Mouse (Mus musculus) midbrain, embryonic 16.5 days (tissue): Measurements from ENCODE around the gene Shank1. TPM values are rescaled to one million over a fixed set of nuclear protein-coding genes. Genes with fewer than 3 reads are reported as not detected.
A peak's percentile ranks its signal among the peaks of the same experiment; 100 is the strongest.

Source experiments
- ATAC-seq: fragments of 200-750 bp; cut with Nextera tagmentation; 2 replicates; pipeline ENCODE4 v1.8.0; 2017; ENCODE audit warnings: moderate TSS enrichment
- H3K27ac ChIP-seq: fragments of 300-500 bp; sonication (generic); 2 replicates; pipeline ENCODE4 v1.5.1; 2014; ENCODE audit warnings: mild to moderate bottlenecking, low read length, mixed read lengths
- H3K27me3 ChIP-seq: fragments of 300-500 bp; sonication (generic); 2 replicates; pipeline ENCODE4 v1.6.1; 2014; ENCODE audit warnings: low read depth, low read length, mixed read lengths; ENCODE audit not compliant: control insufficient read depth, insufficient read depth
- H3K36me3 ChIP-seq: fragments of 300-500 bp; sonication (generic); 2 replicates; pipeline ENCODE4 v1.6.1; 2014; ENCODE audit warnings: mild to moderate bottlenecking, low read length, moderate library complexity, mixed read lengths; ENCODE audit not compliant: control insufficient read depth, insufficient read depth
- H3K4me1 ChIP-seq: fragments of 300-500 bp; sonication (generic); 2 replicates; pipeline ENCODE4 v1.6.1; 2014; ENCODE audit warnings: mild to moderate bottlenecking, low read length, mixed read lengths; ENCODE audit not compliant: control insufficient read depth, insufficient read depth
- H3K4me2 ChIP-seq: fragments of 300-500 bp; sonication (generic); 2 replicates; pipeline ENCODE4 v1.6.1; 2014; ENCODE audit warnings: mild to moderate bottlenecking, low read length, mixed read lengths
- H3K4me3 ChIP-seq: fragments of 300-500 bp; sonication (generic); 2 replicates; pipeline ENCODE4 v1.5.1; 2014; ENCODE audit warnings: low read depth, mild to moderate bottlenecking, low read length, moderate library complexity, mixed read lengths
- H3K9ac ChIP-seq: fragments of 300-500 bp; sonication (generic); 2 replicates; pipeline ENCODE4 v1.6.1; 2014; ENCODE audit warnings: low read depth, low read length, mixed read lengths
- H3K9me3 ChIP-seq: fragments of 300-500 bp; sonication (generic); replicated peaks from 2 replicates; pipeline ENCODE4 v1.6.1; 2014; ENCODE audit warnings: mild to moderate bottlenecking, low read length, mixed read lengths; ENCODE audit not compliant: control insufficient read depth, poor library complexity, severe bottlenecking
- WGBS: fragments of 180-500 bp; shearing (Covaris S2); extraction: QIAGEN DNeasy Blood & Tissue Kit; methylation state at CpG from one replicate; pipeline ENCODE4 v1.1.7; 2014; 5-methylcytosine and 5-hydroxymethylcytosine counted together
- polyA plus RNA-seq: library from polyadenylated mRNA; unstranded; fragments of >200 nt; fragmentation: Nextera tagmentation; extraction: Ambion mirVana; gene quantifications from 2 replicates; pipeline ENCODE4 v1.2.1, GENCODE M21; 2015

The Shank1 gene
- polyA plus RNA-seq, 1 experiment from 2014 or later, result 35.6 TPM

DNA sequence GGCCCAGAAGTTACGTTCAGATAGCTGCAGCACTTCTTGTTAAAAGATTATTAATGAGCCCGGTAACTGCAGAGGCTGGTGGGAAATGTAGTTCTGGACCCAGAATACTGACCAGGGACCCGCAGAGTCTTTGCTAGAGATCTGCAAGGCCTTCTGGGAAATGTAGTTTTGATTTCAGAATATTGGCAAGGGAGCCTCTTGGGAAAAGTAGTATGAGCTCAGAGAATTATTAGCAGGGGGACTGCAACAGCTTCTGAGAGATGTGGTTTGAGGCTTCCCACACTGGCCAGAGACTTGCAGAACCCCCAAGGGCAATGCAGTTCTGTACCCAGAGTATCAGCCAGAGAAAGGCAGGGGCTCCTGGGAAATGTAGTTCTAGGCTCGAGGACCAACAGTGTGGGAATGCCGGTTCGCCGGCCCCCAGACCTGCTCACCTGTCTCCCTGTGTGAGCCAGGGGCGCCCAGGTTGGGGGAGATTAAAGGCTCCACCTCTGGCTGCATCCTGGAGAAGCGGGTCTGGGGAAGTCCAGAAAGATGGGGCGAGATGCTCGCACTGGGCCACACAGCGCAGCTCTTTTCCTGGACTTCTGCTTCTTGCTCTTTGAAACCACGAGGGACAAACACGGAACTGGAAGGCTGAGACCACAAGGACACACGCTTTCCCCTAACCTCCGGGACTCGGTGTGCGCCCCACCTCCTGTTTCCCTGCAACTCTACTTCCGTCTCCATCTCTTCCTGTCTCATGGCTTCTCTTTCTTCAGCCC, 64.0 kb downstream of the Shank1 start:
- peak overlapping the region; percentile 72 for H3K9ac ChIP-seq
- no peaks in the 10 kb centered on the region for H3K27me3 ChIP-seq
- under 1% methylated on average over 19 of the region's 19 CpGs for WGBS
- ATAC-seq, result peak; percentile 94
- H3K4me3 ChIP-seq, result peak overlapping the region; percentile 56
- no peaks in the 10 kb centered on the region for H3K9me3 ChIP-seq
- H3K36me3 ChIP-seq, result no peaks in the 10 kb centered on the region
- H3K4me2 ChIP-seq, result peak overlapping the region; percentile 74
- H3K27ac ChIP-seq, result peak overlapping the region; percentile 80
- peaks cover 13% of the 10 kb centered on the region for H3K4me1 ChIP-seq

DNA sequence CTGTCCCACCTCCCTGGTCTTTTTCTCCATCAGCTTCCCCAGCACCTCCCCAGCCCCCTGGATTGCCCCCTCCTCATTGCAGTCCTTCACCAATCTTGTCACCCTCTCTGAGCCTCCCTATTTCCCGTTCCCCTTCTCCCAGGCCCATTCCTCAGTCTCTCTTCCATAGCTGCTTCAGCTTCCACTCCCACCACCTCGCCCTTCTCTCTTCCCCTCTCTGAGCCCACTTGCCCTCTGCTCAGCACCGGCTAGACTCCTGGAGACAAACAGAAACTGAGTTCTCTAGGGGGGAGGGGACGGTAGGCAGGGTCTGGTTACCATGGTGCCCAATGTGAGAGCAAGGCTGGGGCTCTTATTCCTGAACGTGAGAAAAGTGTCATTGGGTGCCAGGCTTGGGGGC, 64.7 kb downstream of the Shank1 start:
- Histone ChIP-seq H3K27ac (peak overlapping the region; percentile 80), H3K4me1 (peaks cover 13% of the 10 kb centered on the region), H3K27me3 (no peaks in the 10 kb centered on the region), H3K4me3 (peak overlapping the region; percentile 56), H3K9ac (peak overlapping the region; percentile 72), H3K9me3 (no peaks in the 10 kb centered on the region), H3K4me2 (peak overlapping the region; percentile 74), H3K36me3 (no peaks in the 10 kb centered on the region)
- peak; percentile 18 for ATAC-seq
- WGBS, result 3% methylated on average over 5 of the region's 5 CpGs

DNA sequence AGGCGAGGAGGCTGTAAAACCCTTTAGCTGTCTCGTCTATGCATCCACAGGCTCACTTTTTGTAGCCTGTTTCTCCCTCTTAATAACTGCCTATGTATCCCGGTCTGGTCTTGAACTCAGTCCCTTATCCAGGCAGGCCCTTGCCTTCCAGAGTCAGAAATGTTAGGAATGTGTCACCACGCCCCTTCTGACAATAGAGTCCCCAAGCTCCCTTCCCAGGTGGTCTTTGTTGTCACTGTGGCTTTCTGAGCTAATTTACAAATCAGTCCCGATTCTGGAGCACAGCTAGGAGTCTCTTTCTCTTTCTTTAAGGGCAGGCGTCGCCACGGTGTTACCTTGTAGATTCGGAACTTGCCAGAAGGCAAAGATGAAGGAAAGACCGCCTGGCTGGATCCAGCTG, 65.2 kb downstream of the Shank1 start:
- 4% methylated on average over 10 of the region's 10 CpGs for WGBS
- peak overlapping the region; percentile 80 for H3K27ac ChIP-seq

DNA sequence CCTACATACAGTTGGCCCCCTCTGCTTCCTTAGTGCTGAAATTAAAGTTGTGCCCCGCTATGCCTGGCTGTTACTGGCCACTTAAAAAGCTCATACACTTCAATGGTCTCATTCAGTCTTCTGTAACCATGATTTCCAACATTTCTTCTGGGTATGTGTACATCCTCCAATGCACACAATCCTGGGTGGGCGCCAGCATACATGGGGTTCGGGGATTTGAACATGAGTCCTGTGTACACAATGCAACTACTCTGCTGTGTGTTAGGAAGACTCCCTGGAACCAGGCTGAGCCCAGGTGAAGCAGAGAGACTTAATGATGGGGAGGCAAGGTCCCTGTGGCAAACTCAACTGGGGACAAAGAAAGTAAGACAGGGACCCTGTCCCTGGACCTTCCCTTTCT, 65.7 kb downstream of the Shank1 start:
- H3K4me1 ChIP-seq, result peaks cover 13% of the 10 kb centered on the region
- no peak overlapping the region for H3K4me2 ChIP-seq
- no peaks in the 10 kb centered on the region for H3K36me3 ChIP-seq
- no peak overlapping the region for H3K9ac ChIP-seq
- 53% methylated on average over 3 of the region's 3 CpGs for WGBS
- H3K27me3 ChIP-seq, result no peaks in the 10 kb centered on the region
- H3K27ac ChIP-seq, result no peak overlapping the region
- H3K4me3 ChIP-seq, result no peak overlapping the region
- 0 out of 2 replicates have a peak, but pooled peaks cover 4% of the 10 kb centered on the region for H3K9me3 ChIP-seq
- ATAC-seq, result no peak

More for the DNA sequence above, 65.2 kb downstream of the Shank1 start:
- no peaks in the 10 kb centered on the region for H3K9me3 ChIP-seq
- peak overlapping the region; percentile 72 for H3K9ac ChIP-seq
- H3K4me3 ChIP-seq, result peak overlapping the region; percentile 56; the same call in 1 of the 2 replicates
- H3K4me1 ChIP-seq, result peaks cover 13% of the 10 kb centered on the region
- no peak for ATAC-seq
- no peaks in the 10 kb centered on the region for H3K27me3 ChIP-seq
- peak overlapping the region; percentile 74 for H3K4me2 ChIP-seq
- no peaks in the 10 kb centered on the region for H3K36me3 ChIP-seq

DNA sequence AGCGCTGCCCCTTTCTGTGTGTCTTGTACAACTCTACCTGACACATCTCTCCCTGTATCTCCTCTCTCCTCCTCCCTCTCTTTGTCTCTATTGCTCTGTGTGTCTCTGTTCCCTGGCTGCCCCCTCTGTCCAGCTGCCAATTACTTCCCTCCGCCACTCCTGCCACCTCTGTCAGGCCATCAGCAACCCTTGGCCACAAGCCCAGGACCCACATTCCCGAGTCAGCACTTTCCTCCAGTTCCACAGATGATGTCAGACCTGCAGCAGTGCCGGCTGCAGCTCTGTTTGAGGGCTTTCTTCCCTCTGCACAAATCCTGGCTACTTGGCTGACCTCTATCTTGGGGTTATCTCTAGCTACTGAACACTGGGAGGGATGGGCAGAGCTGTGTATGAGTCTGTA, 68.2 kb downstream of the Shank1 start:
- H3K27me3 ChIP-seq, result no peaks in the 10 kb centered on the region
- peaks cover 10% of the 10 kb centered on the region for H3K4me1 ChIP-seq
- no peak overlapping the region for H3K9ac ChIP-seq
- no peak overlapping the region for H3K4me3 ChIP-seq
- ATAC-seq, result no peak
- no peak overlapping the region for H3K27ac ChIP-seq
- WGBS, result 58% methylated on average over 4 of the region's 4 CpGs
- H3K9me3 ChIP-seq, result 0 out of 2 replicates have a peak, but pooled peaks cover 4% of the 10 kb centered on the region
- no peak overlapping the region for H3K4me2 ChIP-seq
- H3K36me3 ChIP-seq, result no peaks in the 10 kb centered on the region

DNA sequence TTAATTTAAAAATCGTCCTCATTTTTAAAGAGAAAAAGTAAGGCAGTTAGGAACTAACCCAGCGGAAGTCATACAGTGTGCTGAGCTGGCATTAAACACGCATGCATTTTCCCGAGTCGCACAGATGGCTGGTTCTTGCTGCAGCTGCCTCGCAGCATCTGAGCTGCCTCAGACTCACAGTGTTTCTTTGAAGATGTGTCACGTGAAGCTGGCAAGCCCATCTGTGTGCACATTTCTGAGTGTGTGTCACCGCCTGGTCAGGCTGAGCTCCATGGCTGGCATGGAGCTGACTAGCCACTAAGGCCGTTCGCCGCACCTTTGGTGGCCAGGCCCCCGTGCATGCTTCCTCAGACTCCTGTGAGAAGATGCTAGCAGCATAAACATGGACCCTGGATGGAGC, 72.5 kb downstream of the Shank1 start:
- Histone ChIP-seq H3K4me2 (peak overlapping the region; percentile 12; the same call in 1 of the 2 replicates), H3K27me3 (no peaks in the 10 kb centered on the region), H3K4me1 (peaks cover 5% of the 10 kb centered on the region), H3K36me3 (no peaks in the 10 kb centered on the region), H3K9me3 (0 out of 2 replicates have a peak, but pooled peaks cover 4% of the 10 kb centered on the region), H3K27ac (peak overlapping the region; percentile 71), H3K9ac (peak overlapping the region; percentile 43; the same call in 1 of the 2 replicates), H3K4me3 (no peak overlapping the region)
- WGBS, result 56% methylated on average over 12 of the region's 12 CpGs
- no peak for ATAC-seq

DNA sequence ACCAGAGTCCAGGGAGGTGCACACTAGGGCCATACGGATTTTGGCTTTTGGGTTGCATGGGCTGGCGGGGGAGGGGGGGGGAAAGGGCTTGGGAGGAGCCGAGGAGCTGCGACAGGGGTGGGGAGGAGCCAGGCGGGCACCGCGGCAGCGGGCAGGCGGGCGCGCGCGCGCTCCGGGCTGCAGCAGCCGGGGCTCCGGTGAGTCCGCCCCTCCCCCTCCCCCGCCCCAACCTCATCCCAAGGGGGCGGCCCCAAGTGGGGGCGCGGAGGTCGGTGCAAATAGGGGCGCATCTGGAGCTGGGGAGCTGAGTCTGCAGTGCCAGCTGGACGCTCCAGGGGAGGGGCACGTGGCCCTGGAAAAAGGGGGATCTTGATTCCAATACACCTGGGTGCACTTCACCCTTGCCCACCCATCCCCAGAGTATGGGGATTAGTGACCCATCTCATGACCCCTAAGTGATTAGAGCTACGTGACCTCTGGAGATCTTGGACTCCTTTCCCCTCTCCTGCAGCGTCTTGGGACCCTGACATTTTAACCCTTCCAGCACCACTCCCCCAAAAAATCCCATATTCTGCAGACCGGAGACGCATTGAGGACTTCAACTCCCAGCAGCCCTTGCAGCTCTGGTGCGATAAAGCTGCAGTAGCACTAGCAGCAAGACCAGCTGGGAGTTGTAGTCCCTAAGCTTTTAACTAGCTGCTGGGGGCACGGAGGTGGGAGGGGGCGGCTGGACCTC, 74.1 kb downstream of the Shank1 start, which contains the start of gene Syt3:
Gene Syt3, plus strand, starts transcription at position 123 of the 736 bp plus-strand sequence.
- peak within 1 kb of the TSS; percentile 82 for H3K4me2 ChIP-seq
- H3K27ac ChIP-seq, result peak within 1 kb of the TSS; percentile 71
- H3K27me3 ChIP-seq, result no peaks in the 10 kb centered on the region
- ATAC-seq, result peak; percentile 92
- peak within 1 kb of the TSS; percentile 81 for H3K9ac ChIP-seq
- 0 out of 2 replicates have a peak, but pooled peaks cover 4% of the 10 kb centered on the region for H3K9me3 ChIP-seq
- peak within 1 kb of the TSS; percentile 59 for H3K4me3 ChIP-seq
- H3K4me1 ChIP-seq, result peaks cover 5% of the 10 kb centered on the region
- H3K36me3 ChIP-seq, result no peaks in the 10 kb centered on the region
- under 1% methylated on average over 11 of the region's 33 CpGs for WGBS

DNA sequence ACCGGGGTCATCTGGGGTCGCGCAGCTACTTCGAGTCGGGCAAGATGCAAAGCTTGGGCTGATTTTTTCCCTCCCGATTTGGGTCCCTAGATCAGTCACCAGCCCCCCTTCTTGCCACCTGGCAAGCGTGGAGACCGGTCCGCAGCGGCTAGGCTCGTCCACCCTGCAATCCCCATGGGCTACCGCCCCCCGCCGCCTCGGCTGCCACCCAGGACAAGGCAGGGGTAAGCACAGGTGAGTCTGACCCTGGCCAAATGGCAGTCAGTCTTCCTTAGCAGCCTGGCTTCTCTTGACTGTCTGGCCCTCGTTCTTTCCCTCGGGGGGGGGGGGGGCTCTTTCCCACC, 74.6 kb downstream of the Shank1 start:
- Histone ChIP-seq H3K4me3 (peak overlapping the region; percentile 59), H3K4me2 (peak overlapping the region; percentile 82), H3K9me3 (0 out of 2 replicates have a peak, but pooled peaks cover 4% of the 10 kb centered on the region), H3K27ac (peak overlapping the region; percentile 66), H3K9ac (peak overlapping the region; percentile 81), H3K36me3 (no peaks in the 10 kb centered on the region), H3K27me3 (no peaks in the 10 kb centered on the region), H3K4me1 (peaks cover 5% of the 10 kb centered on the region)
- ATAC-seq, result peak; percentile 76
- WGBS, result 0% methylated on average over 17 of the region's 17 CpGs
